ENCODE assay signal across 8 mouse cellular contexts in the genomic region with DNA sequence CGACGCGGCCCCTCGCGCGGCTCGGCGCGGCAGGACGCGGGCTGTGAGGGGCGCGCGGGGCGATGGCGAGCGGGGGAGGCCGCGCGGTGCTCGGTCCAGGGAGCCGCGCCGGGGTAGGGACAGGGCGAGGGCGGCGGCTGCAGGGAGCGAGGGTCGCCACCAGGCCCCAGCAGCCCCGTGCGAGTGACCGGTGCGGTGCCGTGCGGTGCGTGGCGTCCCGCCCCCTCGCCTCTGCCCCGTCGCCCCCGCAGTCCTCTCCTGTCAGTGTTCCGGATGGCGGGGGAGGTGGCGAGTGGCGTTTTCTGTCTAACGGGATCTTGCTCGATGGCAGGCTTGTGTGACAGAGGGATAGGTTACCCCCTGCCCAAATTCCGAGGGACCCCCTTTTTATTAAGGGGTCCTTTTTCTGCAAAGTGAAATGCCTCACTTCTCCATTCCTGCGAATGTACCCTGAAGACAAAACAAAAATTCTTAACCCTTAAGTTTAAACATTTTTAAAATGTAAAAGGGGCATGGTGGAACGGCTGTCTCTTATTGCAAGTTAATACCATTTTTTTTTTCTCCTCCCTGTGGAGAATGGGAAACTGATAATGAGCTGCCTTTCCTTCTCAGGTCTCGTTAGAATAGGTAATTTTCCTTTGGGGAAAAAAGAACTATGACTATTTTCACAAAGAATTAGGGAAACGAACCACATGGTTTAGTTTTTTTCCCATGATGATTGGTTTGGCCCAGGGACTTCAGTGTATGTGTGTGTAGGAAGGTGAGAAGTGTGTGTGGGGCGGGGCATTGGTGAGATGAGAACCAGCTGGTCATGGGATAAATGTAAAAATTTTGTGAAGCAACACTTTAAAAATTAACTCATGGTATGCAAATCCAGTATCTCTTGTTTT. TPM values are rescaled to one million over a fixed set of nuclear protein-coding genes. Genes with fewer than 3 reads are reported as not detected.
DNase-seq lines count a peak whose midpoint lies in the region; ATAC-seq and TF ChIP-seq lines count a peak whose summit lies in the region.

No protein-coding gene starts in this region.

- H3K4me1 ChIP-seq in spleen, adult 2 months (ENCODE audit: control insufficient read depth, insufficient read depth, insufficient read length) = peaks cover 2% of the 10 kb centered on the region; the same call in 1 of the 2 replicates
- H3K4me1 ChIP-seq in forebrain, embryonic 16.5 days (replicated peaks; ENCODE audit: control insufficient read depth, insufficient read depth, low read length) = peaks cover 20% of the 10 kb centered on the region
- H3K4me1 ChIP-seq in limb, embryonic 11.5 days (ENCODE audit: control insufficient read depth, insufficient read depth, low read length) = 0 out of 2 replicates have a peak, but pooled peaks cover 3% of the 10 kb centered on the region
- peaks cover 3% of the 10 kb centered on the region for H3K4me1 ChIP-seq in midbrain, embryonic 11.5 days (ENCODE audit: control insufficient read depth, insufficient read depth, low read length)

- H3K9ac ChIP-seq in forebrain, embryonic 16.5 days (replicated peaks; ENCODE audit: low read depth, low read length) = peak overlapping the region; percentile 98
- H3K9ac ChIP-seq in limb, embryonic 11.5 days (ENCODE audit: low read length) = peak overlapping the region; percentile 92
- H3K9ac ChIP-seq in midbrain, embryonic 11.5 days (ENCODE audit: low read length) = peak overlapping the region; percentile 94

- peak overlapping the region; percentile 74 for H3K4me3 ChIP-seq in spleen, adult 2 months (ENCODE audit: extremely low read depth, insufficient read depth, insufficient read length)
- H3K4me3 ChIP-seq in forebrain, embryonic 16.5 days (replicated peaks; ENCODE audit: low read length) = peak overlapping the region; percentile 95
- peak overlapping the region; percentile 85 for H3K4me3 ChIP-seq in limb, embryonic 11.5 days (ENCODE audit: low read depth, low read length)
- H3K4me3 ChIP-seq in midbrain, embryonic 11.5 days (ENCODE audit: low read depth, low read length) = peak overlapping the region; percentile 92

- peak; percentile 78 for ATAC-seq in forebrain, embryonic 16.5 days
- ATAC-seq in limb, embryonic 11.5 days (ENCODE audit: insufficient number of reproducible peaks, low FRiP score, low TSS enrichment, low read depth) = peak; percentile 66
- ATAC-seq in midbrain, embryonic 11.5 days (ENCODE audit: low FRiP score) = peak; percentile 87

- no peak for TF ChIP-seq CTCF in spleen, adult 2 months (IDR thresholded peaks at IDR 0.05; ENCODE audit: extremely low read depth, insufficient read depth, insufficient read length, insufficient replicate concordance)

- peak overlapping the region; percentile 45; the same call in 1 of the 2 replicates for H3K27ac ChIP-seq in spleen, adult 2 months (ENCODE audit: insufficient read depth, low read length)
- peak overlapping the region; percentile 93 for H3K27ac ChIP-seq in forebrain, embryonic 16.5 days (ENCODE audit: low read length)
- peak overlapping the region; percentile 89 for H3K27ac ChIP-seq in limb, embryonic 11.5 days (replicated peaks; ENCODE audit: low read depth, low read length)
- H3K27ac ChIP-seq in midbrain, embryonic 11.5 days (ENCODE audit: low read depth, low read length) = peak overlapping the region; percentile 96

- peak overlapping the region; percentile 55 for H3K4me2 ChIP-seq in forebrain, embryonic 16.5 days (ENCODE audit: low read length)
- H3K4me2 ChIP-seq in limb, embryonic 11.5 days (ENCODE audit: low read depth, severe bottlenecking) = peak overlapping the region; percentile 53
- peak overlapping the region; percentile 57 for H3K4me2 ChIP-seq in midbrain, embryonic 11.5 days

- no peaks in the 10 kb centered on the region for H3K9me3 ChIP-seq in forebrain, embryonic 16.5 days (ENCODE audit: control insufficient read depth, low read length)
- H3K9me3 ChIP-seq in limb, embryonic 11.5 days (ENCODE audit: control insufficient read depth, low read length) = no peaks in the 10 kb centered on the region
- no peaks in the 10 kb centered on the region for H3K9me3 ChIP-seq in midbrain, embryonic 11.5 days (ENCODE audit: control insufficient read depth, low read length)

- DNase-seq in spleen, adult 2 months (ENCODE audit: low read depth in 1 of 2, low spot score in 2 of 2) = peak in 1 of 2 experiments; percentile 25
- DNase-seq in spleen, adult 12 weeks (ENCODE audit: low spot score) = no peak
- DNase-seq in cerebellum, adult 18-20 months = peak; percentile 19 to 65
- peak; percentile 62 for DNase-seq in induced T-regulatory cell, adult 2 months (ENCODE audit: low read depth)
- peak; percentile 66 for DNase-seq in limb, embryonic 11.5 days (ENCODE audit: low spot score)
- DNase-seq in midbrain, embryonic 11.5 days (ENCODE audit: low spot score, missing footprints) = peak; percentile 93
- peak; percentile 73 for DNase-seq in telencephalon, adult 2 months (ENCODE audit: low read depth, low spot score)

- no peaks in the 10 kb centered on the region for H3K27me3 ChIP-seq in spleen, adult 2 months (ENCODE audit: control insufficient read depth, insufficient read depth, low read length)
- no peaks in the 10 kb centered on the region for H3K27me3 ChIP-seq in forebrain, embryonic 16.5 days (replicated peaks; ENCODE audit: control insufficient read depth, insufficient read depth, low read length)
- no peaks in the 10 kb centered on the region for H3K27me3 ChIP-seq in limb, embryonic 11.5 days (ENCODE audit: control insufficient read depth, insufficient read depth, low read length)
- no peaks in the 10 kb centered on the region for H3K27me3 ChIP-seq in midbrain, embryonic 11.5 days (ENCODE audit: control insufficient read depth, insufficient read depth, low read length)

- 2% methylated on average over 54 of the region's 54 CpGs for WGBS in spleen, adult 2 months
- WGBS in forebrain, embryonic 16.5 days = 1% methylated on average over 54 of the region's 54 CpGs
- WGBS in limb, embryonic 11.5 days = under 1% methylated on average over 48 of the region's 54 CpGs
- WGBS in midbrain, embryonic 11.5 days = 1% methylated on average over 54 of the region's 54 CpGs

- H3K36me3 ChIP-seq in spleen, adult 2 months (ENCODE audit: control insufficient read depth, insufficient read depth, low read length) = no peaks in the 10 kb centered on the region
- H3K36me3 ChIP-seq in forebrain, embryonic 16.5 days (ENCODE audit: control insufficient read depth, insufficient read depth) = no peaks in the 10 kb centered on the region
- no peaks in the 10 kb centered on the region for H3K36me3 ChIP-seq in limb, embryonic 11.5 days (ENCODE audit: control insufficient read depth, insufficient read depth, low read length)
- no peaks in the 10 kb centered on the region for H3K36me3 ChIP-seq in midbrain, embryonic 11.5 days (ENCODE audit: control insufficient read depth, insufficient read depth, low read length)

- TF ChIP-seq POLR2A in spleen, adult 2 months (IDR thresholded peaks at IDR 0.05; ENCODE audit: low read depth, low read length) = no peak

RNA-seq across cellular contexts. Expression of a gene that starts 0.8 kb away (rescaled TPM):
- 2.1 and 2.2 TPM in 2 replicates for polyA plus RNA-seq in spleen, adult 2 months (2012; rRNA removed)
- polyA plus RNA-seq in forebrain, embryonic 16.5 days (2015; fragmentation: Nextera tagmentation; extraction: Ambion mirVana) = 74.9 and 83.2 TPM in 2 replicates
- 34.5 and 43.4 TPM in 2 replicates for polyA plus RNA-seq in limb, embryonic 11.5 days (2014; fragmentation: Nextera tagmentation; extraction: Ambion mirVana)
- polyA plus RNA-seq in midbrain, embryonic 11.5 days (2014; fragmentation: Nextera tagmentation; extraction: Ambion mirVana) = 50.0 and 59.9 TPM in 2 replicates

Comparison
In these comparisons a context has a peak if more than half of its experiments do, and no peak if none do; other contexts are left out.
1. H3K27ac ChIP-seq: peak in every context shown above with its lines; median percentile 96 in midbrain, embryonic 11.5 days; 93 in forebrain, embryonic 16.5 days; 89 in limb, embryonic 11.5 days; 45 in spleen, adult 2 months.
2. RNA of a gene that starts 0.8 kb away (polyA plus RNA-seq): 74.9 to 83.2 TPM in forebrain, embryonic 16.5 days, 50.0 to 59.9 TPM in midbrain, embryonic 11.5 days and 34.5 to 43.4 TPM in limb, embryonic 11.5 days; 2.1 to 2.2 TPM in spleen, adult 2 months; every median in the first group is over 10 times any median in the second.
3. Peak in every context shown above with its lines, with median percentiles within 50 percentile points of each other: H3K4me3 ChIP-seq, ATAC-seq, H3K4me2 ChIP-seq and H3K9ac ChIP-seq.